Mouse (Mus musculus) thymus, postnatal 14 days (tissue): ENCODE data around the gene Sco1.

ENCODE experiments used
- DNase-seq: peaks from one replicate; pipeline ENCODE4 v3.0.0; 2021

The Sco1 gene

GRCm38 (mm10) chr11:67044959-67045358 lies 7.5 kb upstream of the Sco1 start:
- DNase-seq, result no peak

- no peak for DNase-seq
Measured at GRCm38 (mm10) chr11:67047199-67047598, 5.3 kb upstream of the Sco1 start.

- DNase-seq, result no peak
Measured at GRCm38 (mm10) chr11:67048496-67048895, 4.0 kb upstream of the Sco1 start.

GRCm38 (mm10) chr11:67049256-67049655 lies 3.2 kb upstream of the Sco1 start:
- DNase-seq, result no peak

- DNase-seq, result no peak
Measured at GRCm38 (mm10) chr11:67051676-67052320, 672 bp upstream of the Sco1 start.

- DNase-seq, result no peak
Measured at GRCm38 (mm10) chr11:67054754-67055365, 2.4 kb downstream of the Sco1 start.

- no peak for DNase-seq
Measured at GRCm38 (mm10) chr11:67061311-67061710, 8.8 kb downstream of the Sco1 start.

GRCm38 (mm10) chr11:67062726-67063125 lies 10.3 kb downstream of the Sco1 start:
- no peak for DNase-seq

GRCm38 (mm10) chr11:67067741-67068140 lies 15.3 kb downstream of the Sco1 start:
- DNase-seq, result no peak

GRCm38 (mm10) chr11:67072615-67073130 lies 20.2 kb downstream of the Sco1 start:
- DNase-seq, result no peak

- no peak for DNase-seq
Measured at GRCm38 (mm10) chr11:67075036-67075435, 22.6 kb downstream of the Sco1 start.

- no peak for DNase-seq
Measured at GRCm38 (mm10) chr11:67076781-67077180, 24.3 kb downstream of the Sco1 start.

GRCm38 (mm10) chr11:67077435-67077834 lies 25.0 kb downstream of the Sco1 start:
- DNase-seq, result no peak

GRCm38 (mm10) chr11:67078000-67078399 lies 25.5 kb downstream of the Sco1 start, which contains the start of gene Myh3:
Gene Myh3 (plus strand): TSS chr11:67078300.
- DNase-seq, result no peak

GRCm38 (mm10) chr11:67078888-67079287 lies 26.4 kb downstream of the Sco1 start:
- DNase-seq, result no peak

GRCm38 (mm10) chr11:67079740-67080139 lies 27.3 kb downstream of the Sco1 start:
- DNase-seq, result no peak

GRCm38 (mm10) chr11:67080168-67080567 lies 27.7 kb downstream of the Sco1 start:
- DNase-seq, result peak; percentile 51

GRCm38 (mm10) chr11:67081125-67081649 lies 28.7 kb downstream of the Sco1 start:
- DNase-seq, result no peak

- no peak for DNase-seq
Measured at GRCm38 (mm10) chr11:67082188-67082587, 29.7 kb downstream of the Sco1 start.

GRCm38 (mm10) chr11:67082793-67083192 lies 30.3 kb downstream of the Sco1 start:
- no peak for DNase-seq

- no peak for DNase-seq
Measured at GRCm38 (mm10) chr11:67083239-67083638, 30.8 kb downstream of the Sco1 start.

GRCm38 (mm10) chr11:67083712-67084340 lies 31.4 kb downstream of the Sco1 start:
- DNase-seq, result no peak

- DNase-seq, result peak; percentile 69
Measured at GRCm38 (mm10) chr11:67085489-67085888, 33.0 kb downstream of the Sco1 start.
